Mouse (Mus musculus) heart, embryonic 11.5 days (tissue): Measurements from ENCODE around the gene Agbl4. TPM values are rescaled to one million over a fixed set of nuclear protein-coding genes. Genes with fewer than 3 reads are reported as not detected.

Experiments used
- ATAC-seq: fragments of 200-750 bp; cut with Nextera tagmentation; replicated peaks from 2 replicates; pipeline ENCODE4 v1.8.0; 2017; ENCODE audit warnings: moderate library complexity; ENCODE audit not compliant: insufficient number of reproducible peaks, low FRiP score, low TSS enrichment
- H3K27ac ChIP-seq: fragments of 300-500 bp; sonication (generic); 2 replicates; pipeline ENCODE4 v1.5.1; 2014; ENCODE audit warnings: mild to moderate bottlenecking, low read depth, low read length
- H3K27me3 ChIP-seq: fragments of 300-500 bp; sonication (generic); 2 replicates; pipeline ENCODE4 v1.6.1; 2014; ENCODE audit warnings: mild to moderate bottlenecking, low read length, mixed read lengths; ENCODE audit not compliant: control insufficient read depth, insufficient read depth
- H3K36me3 ChIP-seq: fragments of 300-500 bp; sonication (generic); 2 replicates; pipeline ENCODE4 v1.6.1; 2014; ENCODE audit warnings: mild to moderate bottlenecking, low read length, moderate library complexity, mixed read lengths; ENCODE audit not compliant: control insufficient read depth, insufficient read depth
- H3K4me1 ChIP-seq: fragments of 300-500 bp; sonication (generic); 2 replicates; pipeline ENCODE4 v1.6.1; 2014; ENCODE audit warnings: low read length; ENCODE audit not compliant: control insufficient read depth, insufficient read depth
- H3K4me2 ChIP-seq: fragments of 300-500 bp; sonication (generic); 2 replicates; pipeline ENCODE4 v1.6.1; 2014; ENCODE audit warnings: mild to moderate bottlenecking, moderate library complexity
- H3K4me3 ChIP-seq: fragments of 300-500 bp; sonication (generic); 2 replicates; pipeline ENCODE4 v1.5.1; 2014; ENCODE audit warnings: low read depth, low read length
- H3K9ac ChIP-seq: fragments of 300-500 bp; sonication (generic); 2 replicates; pipeline ENCODE4 v1.6.1; 2014; ENCODE audit warnings: mild to moderate bottlenecking, low read depth, low read length, moderate library complexity
- H3K9me3 ChIP-seq: fragments of 300-500 bp; sonication (generic); replicated peaks from 2 replicates; pipeline ENCODE4 v1.6.1; 2016; ENCODE audit warnings: low read length; ENCODE audit not compliant: control insufficient read depth
- WGBS: fragments of 180-500 bp; shearing (Covaris S2); extraction: QIAGEN DNeasy Blood & Tissue Kit; methylation state at CpG from one replicate; pipeline ENCODE4 v1.1.7; 2014; ENCODE audit not compliant: insufficient replicate concordance; 5-methylcytosine and 5-hydroxymethylcytosine counted together
- polyA plus RNA-seq: library from polyadenylated mRNA; unstranded; fragments of >200 nt; fragmentation: Nextera tagmentation; extraction: Ambion mirVana; gene quantifications from 2 replicates; pipeline ENCODE4 v1.2.1, GENCODE M21; 2014

Gene Agbl4
- polyA plus RNA-seq, 1 experiment from 2014 or later = 0.90 TPM

GRCm38 (mm10) chr4:111664146-111664545, 1266.7 kb downstream of the Agbl4 start:
- Histone ChIP-seq H3K36me3 (no peaks in the 10 kb centered on the region), H3K27ac (no peak overlapping the region), H3K27me3 (no peaks in the 10 kb centered on the region), H3K4me3 (no peak overlapping the region), H3K9me3 (no peaks in the 10 kb centered on the region), H3K4me2 (no peak overlapping the region), H3K9ac (no peak overlapping the region), H3K4me1 (no peaks in the 10 kb centered on the region; the same call in 1 of the 2 replicates)
- ATAC-seq = no peak
- 44% methylated on average over 3 of the region's 3 CpGs for WGBS

GRCm38 (mm10) chr4:111666713-111667112, 1269.3 kb downstream of the Agbl4 start:
- Histone ChIP-seq H3K4me1 (peaks cover 4% of the 10 kb centered on the region), H3K9me3 (no peaks in the 10 kb centered on the region), H3K4me2 (no peak overlapping the region), H3K27ac (no peak overlapping the region), H3K4me3 (no peak overlapping the region), H3K36me3 (no peaks in the 10 kb centered on the region), H3K9ac (no peak overlapping the region), H3K27me3 (no peaks in the 10 kb centered on the region)
- ATAC-seq = no peak
- 62% methylated on average over 1 of the region's 1 CpGs for WGBS

- Histone ChIP-seq H3K4me1 (peaks cover 4% of the 10 kb centered on the region), H3K27ac (no peak overlapping the region), H3K36me3 (no peaks in the 10 kb centered on the region), H3K27me3 (no peaks in the 10 kb centered on the region), H3K9me3 (no peaks in the 10 kb centered on the region), H3K4me3 (no peak overlapping the region), H3K4me2 (no peak overlapping the region), H3K9ac (no peak overlapping the region)
- WGBS = 40% methylated on average over 3 of the region's 3 CpGs
- ATAC-seq = no peak
Observed at GRCm38 (mm10) chr4:111669369-111669768, 1271.9 kb downstream of the Agbl4 start.

- H3K27me3 ChIP-seq = no peaks in the 10 kb centered on the region
- peaks cover 4% of the 10 kb centered on the region for H3K4me1 ChIP-seq
- H3K36me3 ChIP-seq = no peaks in the 10 kb centered on the region
- no peak overlapping the region for H3K27ac ChIP-seq
- WGBS = 25% methylated on average over 12 of the region's 12 CpGs
- H3K9ac ChIP-seq = no peak overlapping the region
- no peaks in the 10 kb centered on the region for H3K9me3 ChIP-seq
- no peak for ATAC-seq
- no peak overlapping the region for H3K4me3 ChIP-seq
- no peak overlapping the region for H3K4me2 ChIP-seq
Observed at GRCm38 (mm10) chr4:111670566-111671421, 1273.3 kb downstream of the Agbl4 start.

- Histone ChIP-seq H3K9me3 (no peaks in the 10 kb centered on the region), H3K27me3 (no peaks in the 10 kb centered on the region), H3K36me3 (no peaks in the 10 kb centered on the region), H3K4me1 (peaks cover 4% of the 10 kb centered on the region), H3K4me2 (no peak overlapping the region), H3K9ac (no peak overlapping the region), H3K4me3 (no peak overlapping the region), H3K27ac (no peak overlapping the region)
- 36% methylated on average over 4 of the region's 4 CpGs for WGBS
- no peak for ATAC-seq
Observed at GRCm38 (mm10) chr4:111671440-111671839, 1274.0 kb downstream of the Agbl4 start.

- no peak for ATAC-seq
- Histone ChIP-seq H3K27ac (no peak overlapping the region), H3K36me3 (no peaks in the 10 kb centered on the region), H3K4me1 (peaks cover 4% of the 10 kb centered on the region), H3K4me2 (no peak overlapping the region), H3K9ac (no peak overlapping the region), H3K4me3 (no peak overlapping the region), H3K9me3 (no peaks in the 10 kb centered on the region), H3K27me3 (no peaks in the 10 kb centered on the region)
Observed at GRCm38 (mm10) chr4:111673904-111674303, 1276.4 kb downstream of the Agbl4 start.

- Histone ChIP-seq H3K9ac (no peak overlapping the region), H3K27ac (no peak overlapping the region), H3K27me3 (no peaks in the 10 kb centered on the region), H3K9me3 (no peaks in the 10 kb centered on the region), H3K4me1 (peaks cover 2% of the 10 kb centered on the region; the same call in 1 of the 2 replicates), H3K4me3 (no peak overlapping the region), H3K36me3 (no peaks in the 10 kb centered on the region), H3K4me2 (no peak overlapping the region)
- 83% methylated on average over 5 of the region's 5 CpGs for WGBS
- no peak for ATAC-seq
Observed at GRCm38 (mm10) chr4:111681926-111682325, 1284.5 kb downstream of the Agbl4 start.

- peaks cover 2% of the 10 kb centered on the region; the same call in 1 of the 2 replicates for H3K4me1 ChIP-seq
- H3K27ac ChIP-seq = no peak overlapping the region
- ATAC-seq = no peak
- no peak overlapping the region for H3K4me2 ChIP-seq
- H3K9ac ChIP-seq = no peak overlapping the region
- no peaks in the 10 kb centered on the region for H3K36me3 ChIP-seq
- no peaks in the 10 kb centered on the region for H3K27me3 ChIP-seq
- WGBS = 76% methylated on average over 3 of the region's 3 CpGs
- no peak overlapping the region for H3K4me3 ChIP-seq
- H3K9me3 ChIP-seq = no peaks in the 10 kb centered on the region
Observed at GRCm38 (mm10) chr4:111682793-111683192, 1285.3 kb downstream of the Agbl4 start.

GRCm38 (mm10) chr4:111683843-111684242, 1286.4 kb downstream of the Agbl4 start:
- ATAC-seq = no peak
- no peak overlapping the region for H3K4me2 ChIP-seq

More at GRCm38 (mm10) chr4:111683843-111684242, 1286.4 kb downstream of the Agbl4 start:
- Histone ChIP-seq H3K4me1 (peaks cover 2% of the 10 kb centered on the region; the same call in 1 of the 2 replicates), H3K4me3 (no peak overlapping the region), H3K36me3 (no peaks in the 10 kb centered on the region), H3K27ac (no peak overlapping the region), H3K9me3 (no peaks in the 10 kb centered on the region), H3K27me3 (no peaks in the 10 kb centered on the region), H3K9ac (no peak overlapping the region)
- 81% methylated on average over 5 of the region's 5 CpGs for WGBS
